Mouse (Mus musculus): ENCODE data around the gene Tsga10.
A peak's percentile ranks its signal among the peaks of the same experiment; 100 is the strongest.

Tsga10 gene

GRCm38 (mm10) chr1:37864511-37865400, 1.5 kb downstream of the Tsga10 start:
- DNase-seq (ENCODE audit: low spot score): peak; percentile 99

GRCm38 (mm10) chr1:37850696-37851095, 15.5 kb downstream of the Tsga10 start:
- no peak for DNase-seq (ENCODE audit: low spot score)

GRCm38 (mm10) chr1:37846878-37847277, 19.4 kb downstream of the Tsga10 start:
- DNase-seq (ENCODE audit: low spot score): no peak

- no peak for DNase-seq (ENCODE audit: low spot score)
These were observed 34.5 kb downstream of the Tsga10 start for GRCm38 (mm10) chr1:37831681-37832080.

GRCm38 (mm10) chr1:37802291-37802690, 63.9 kb downstream of the Tsga10 start:
- peak; percentile 35 for DNase-seq (ENCODE audit: low spot score)

- DNase-seq (ENCODE audit: low spot score): no peak
These were observed 65.9 kb downstream of the Tsga10 start for GRCm38 (mm10) chr1:37800298-37800697.

- DNase-seq (ENCODE audit: low spot score): no peak
These were observed 66.7 kb downstream of the Tsga10 start for GRCm38 (mm10) chr1:37799505-37799904.

GRCm38 (mm10) chr1:37759407-37759806, 106.8 kb downstream of the Tsga10 start:
- DNase-seq (ENCODE audit: low spot score): no peak

- no peak for DNase-seq (ENCODE audit: low spot score)
These were observed 121.5 kb downstream of the Tsga10 start for GRCm38 (mm10) chr1:37744650-37745259.

- DNase-seq (ENCODE audit: low spot score): peak; percentile 37
These were observed 123.5 kb downstream of the Tsga10 start for GRCm38 (mm10) chr1:37742602-37743270.

GRCm38 (mm10) chr1:37742126-37742525, 124.1 kb downstream of the Tsga10 start:
- DNase-seq (ENCODE audit: low spot score): no peak

- DNase-seq (ENCODE audit: low spot score): no peak
These were observed 125.9 kb downstream of the Tsga10 start for GRCm38 (mm10) chr1:37740161-37740802.

GRCm38 (mm10) chr1:37738895-37739294, 127.3 kb downstream of the Tsga10 start:
- DNase-seq (ENCODE audit: low spot score): no peak

GRCm38 (mm10) chr1:37737045-37737444, 129.2 kb downstream of the Tsga10 start:
- DNase-seq (ENCODE audit: low spot score): no peak

- no peak for DNase-seq (ENCODE audit: low spot score)
These were observed 130.3 kb downstream of the Tsga10 start for GRCm38 (mm10) chr1:37735932-37736331.

GRCm38 (mm10) chr1:37734841-37735240, 131.4 kb downstream of the Tsga10 start:
- DNase-seq (ENCODE audit: low spot score): no peak

GRCm38 (mm10) chr1:37729353-37729752, 136.9 kb downstream of the Tsga10 start:
- no peak for DNase-seq (ENCODE audit: low spot score)

- DNase-seq (ENCODE audit: low spot score): no peak
These were observed 138.2 kb downstream of the Tsga10 start for GRCm38 (mm10) chr1:37728053-37728452.

- DNase-seq (ENCODE audit: low spot score): no peak
These were observed 139.0 kb downstream of the Tsga10 start for GRCm38 (mm10) chr1:37727186-37727585.

- DNase-seq (ENCODE audit: low spot score): no peak
These were observed 139.8 kb downstream of the Tsga10 start for GRCm38 (mm10) chr1:37726426-37726825.

- no peak for DNase-seq (ENCODE audit: low spot score)
These were observed 140.3 kb downstream of the Tsga10 start for GRCm38 (mm10) chr1:37725880-37726279.

GRCm38 (mm10) chr1:37721092-37721491, 145.1 kb downstream of the Tsga10 start:
- no peak for DNase-seq (ENCODE audit: low spot score)

All from retina, embryonic 14.5 days (tissue).